In the genomic region with DNA sequence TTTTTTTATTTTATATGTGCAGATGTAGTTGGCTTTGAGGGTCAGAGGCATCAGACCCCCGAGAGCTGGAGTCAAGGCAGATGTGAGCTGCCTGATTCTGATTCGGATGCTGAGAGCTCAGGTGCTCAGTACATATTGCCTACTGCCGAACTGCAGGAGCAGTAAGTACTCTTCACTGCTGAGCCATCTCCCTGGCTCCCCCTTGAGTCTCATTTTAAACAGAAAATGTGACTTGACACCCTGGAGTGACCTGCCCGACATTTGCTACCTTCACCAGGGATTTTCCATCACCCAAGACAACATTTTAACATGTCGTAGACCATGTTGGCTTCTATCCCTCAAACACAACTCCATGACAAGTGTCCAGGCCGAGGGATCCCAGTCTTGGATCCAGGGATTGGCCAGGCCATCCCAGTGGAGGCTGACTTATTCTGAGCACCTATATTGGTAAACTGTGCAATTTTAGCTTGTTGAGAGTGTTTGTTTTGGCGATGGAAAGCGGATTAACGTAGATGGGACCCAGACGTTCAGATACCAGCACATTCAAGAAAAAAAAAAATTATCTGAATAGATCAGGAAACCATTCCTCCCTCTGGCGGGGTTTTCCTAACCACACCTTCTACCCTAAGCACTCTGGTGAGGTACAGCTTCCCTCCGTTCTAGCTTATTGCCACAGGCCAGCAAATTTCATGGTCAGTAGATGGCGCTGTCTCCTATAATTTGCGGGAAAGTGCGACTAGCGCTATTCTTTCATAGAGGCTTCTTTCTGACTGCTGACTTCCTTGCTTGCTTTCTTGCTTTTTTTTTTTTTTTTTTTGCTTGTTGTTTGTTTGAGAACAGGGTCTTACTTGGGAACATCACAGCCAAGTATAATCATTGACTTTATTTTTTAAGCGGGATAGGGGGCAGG, we compare ENCODE assay signal across 10 mouse cellular contexts. TPM values are rescaled to one million over a fixed set of nuclear protein-coding genes. Genes with fewer than 3 reads are reported as not detected.
DNase-seq lines count a peak whose midpoint lies in the region; ATAC-seq and TF ChIP-seq lines count a peak whose summit lies in the region.
"Had no signal": no experiment of that assay in that cellular context is flagged by ENCODE, and none has a peak within 500 bp of the region (broad histone marks: within the 10 kb centered on the region; RNA-seq: fewer than 3 reads in every experiment).

No protein-coding gene starts in this region.

- H3K79me2 ChIP-seq in liver, adult 2 months (ENCODE audit: control insufficient read depth, insufficient read depth, low read length) = no peaks in the 10 kb centered on the region

- no peak overlapping the region for H3K9ac ChIP-seq in liver, adult 2 months (ENCODE audit: low read depth, low read length)
- H3K9ac ChIP-seq in neural tube, embryonic 11.5 days (ENCODE audit: low read length) = no peak overlapping the region
- H3K9ac ChIP-seq: embryonic facial prominence, embryonic 12.5 days; stomach, embryonic 15.5 days had no signal

- no peaks in the 10 kb centered on the region for H3K4me1 ChIP-seq in liver, adult 2 months (ENCODE audit: control insufficient read depth, insufficient read depth, low read length)
- H3K4me1 ChIP-seq in neural tube, embryonic 11.5 days (ENCODE audit: control insufficient read depth, insufficient read depth, low read length) = no peaks in the 10 kb centered on the region
- H3K4me1 ChIP-seq in testis, adult 2 months (ENCODE audit: control insufficient read depth, insufficient read depth, low read length) = no peaks in the 10 kb centered on the region
- H3K4me1 ChIP-seq: embryonic facial prominence, embryonic 12.5 days; stomach, embryonic 15.5 days had no signal

- TF ChIP-seq POLR2A in liver, adult 2 months (IDR thresholded peaks at IDR 0.05; ENCODE audit: extremely low read depth, insufficient read depth, low read length) = no peak
- TF ChIP-seq POLR2A in testis, adult 2 months (IDR thresholded peaks at IDR 0.05; ENCODE audit: control insufficient read depth, low read depth, low read length) = no peak

- no peak for ATAC-seq in neural tube, embryonic 11.5 days (ENCODE audit: insufficient read depth, low FRiP score, low TSS enrichment)

- no peak overlapping the region for H3K4me2 ChIP-seq in neural tube, embryonic 11.5 days (ENCODE audit: low read depth)
- H3K4me2 ChIP-seq: embryonic facial prominence, embryonic 12.5 days; stomach, embryonic 15.5 days had no signal

- peak; percentile 96 for DNase-seq in 3T3-L1 (ENCODE audit: low read depth, low spot score)
- DNase-seq in adipocyte (ENCODE audit: low spot score) = peak; percentile 96
- DNase-seq in cerebellum, postnatal 4 days (ENCODE audit: low spot score in 2 of 2) = peak; percentile 83 to 91
- DNase-seq in gastrocnemius, postnatal 10 days = peak; percentile 90
- DNase-seq in kidney, adult 8-10 months = peak; percentile 82 to 90
- DNase-seq in liver, adult 2 months (ENCODE audit: extremely low read depth, low read depth, low spot score) = peak; percentile 61
- DNase-seq in neural tube, embryonic 11.5 days (ENCODE audit: low spot score) = peak; percentile 84

- no peak overlapping the region for H3K4me3 ChIP-seq in liver, adult 2 months (ENCODE audit: insufficient read depth, low read depth, low read length)
- no peak overlapping the region for H3K4me3 ChIP-seq in neural tube, embryonic 11.5 days (ENCODE audit: low read depth, low read length)
- H3K4me3 ChIP-seq in testis, adult 2 months (ENCODE audit: control insufficient read depth, low read depth, low read length) = no peak overlapping the region
- H3K4me3 ChIP-seq: embryonic facial prominence, embryonic 12.5 days; stomach, embryonic 15.5 days had no signal

- H3K27ac ChIP-seq in liver, adult 2 months (replicated peaks; ENCODE audit: insufficient read depth, low read depth, low read length) = no peak overlapping the region
- H3K27ac ChIP-seq in neural tube, embryonic 11.5 days (ENCODE audit: low read depth, low read length) = no peak overlapping the region
- H3K27ac ChIP-seq in testis, adult 2 months (ENCODE audit: control insufficient read depth, insufficient read depth, low read depth, low read length) = no peak overlapping the region
- H3K27ac ChIP-seq: embryonic facial prominence, embryonic 12.5 days; stomach, embryonic 15.5 days had no signal

- H3K27me3 ChIP-seq in liver, adult 2 months (ENCODE audit: control insufficient read depth, insufficient read depth, low read length) = no peaks in the 10 kb centered on the region
- H3K27me3 ChIP-seq in neural tube, embryonic 11.5 days (ENCODE audit: control insufficient read depth, insufficient read depth, low read length) = no peaks in the 10 kb centered on the region
- H3K27me3 ChIP-seq in testis, adult 2 months (ENCODE audit: control insufficient read depth, insufficient read depth, low read length) = no peaks in the 10 kb centered on the region
- H3K27me3 ChIP-seq: embryonic facial prominence, embryonic 12.5 days; stomach, embryonic 15.5 days had no signal

- no peaks in the 10 kb centered on the region for H3K9me3 ChIP-seq in neural tube, embryonic 11.5 days (ENCODE audit: control insufficient read depth, low read length)
- H3K9me3 ChIP-seq: embryonic facial prominence, embryonic 12.5 days; stomach, embryonic 15.5 days had no signal

- 25% methylated on average over 17 of the region's 17 CpGs for WGBS in liver, adult 2 months
- 17% methylated on average over 17 of the region's 17 CpGs for WGBS in neural tube, embryonic 11.5 days

- TF ChIP-seq CTCF in liver, adult 2 months (IDR thresholded peaks at IDR 0.05; ENCODE audit: low read depth, low read length) = peak; percentile 67
- peak; percentile 39; the same call in 1 of the 2 replicates for TF ChIP-seq CTCF in testis, adult 2 months (IDR thresholded peaks at IDR 0.05; ENCODE audit: control insufficient read depth, insufficient read depth, insufficient replicate concordance, low read depth, low read length)

- no peaks in the 10 kb centered on the region for H3K36me3 ChIP-seq in liver, adult 2 months (ENCODE audit: control insufficient read depth, insufficient read depth, low read length)
- no peaks in the 10 kb centered on the region for H3K36me3 ChIP-seq in neural tube, embryonic 11.5 days (ENCODE audit: control insufficient read depth, insufficient read depth, low read length)
- no peaks in the 10 kb centered on the region for H3K36me3 ChIP-seq in testis, adult 2 months (ENCODE audit: control insufficient read depth, insufficient read depth, low read length)
- H3K36me3 ChIP-seq: embryonic facial prominence, embryonic 12.5 days; stomach, embryonic 15.5 days had no signal

RNA-seq across cellular contexts. Expression of gene Itgb5, which starts 8.9 kb away (rescaled TPM):
- 10 to 100 TPM; 34.1 to 40.8 TPM for total RNA-seq in gastrocnemius, postnatal 10 days (2021)
- total RNA-seq in liver, adult 2 months (2014; rRNA removed) = 36.1 and 46.2 TPM in 2 replicates
- polyA plus RNA-seq in liver, adult 2 months (2012; rRNA removed) = 54.6 and 65.1 TPM in 2 replicates
- polyA plus RNA-seq in neural tube, embryonic 11.5 days (2014; fragmentation: Nextera tagmentation; extraction: Ambion mirVana) = 31.5 and 32.4 TPM in 2 replicates
- 27.6 and 33.0 TPM in 2 replicates for polyA plus RNA-seq in testis, adult 2 months (2012; rRNA removed)

RNA-seq across cellular contexts. Expression of gene Muc13, which starts 26.7 kb away (rescaled TPM):
- total RNA-seq in gastrocnemius, postnatal 10 days (2021) = under 1 TPM in 1 of 2 experiments, not detected in 1; 0.09 TPM
- total RNA-seq in liver, adult 2 months (2014; rRNA removed) = not detected in 2 replicates
- 0.32 and 0.65 TPM in 2 replicates for polyA plus RNA-seq in liver, adult 2 months (2012; rRNA removed)
- 0.20 and 0.23 TPM in 2 replicates for polyA plus RNA-seq in neural tube, embryonic 11.5 days (2014; fragmentation: Nextera tagmentation; extraction: Ambion mirVana)
- polyA plus RNA-seq in testis, adult 2 months (2012; rRNA removed) = 0.25 and 0.32 TPM in 2 replicates
